Mouse (Mus musculus): Measurements from ENCODE around the gene Asb5.

- TF ChIP-seq CTCF (IDR thresholded peaks at IDR 0.05; ENCODE audit: low read depth) (no peak), EP300 (IDR thresholded peaks at IDR 0.05; ENCODE audit: low read depth) (no peak)
These were observed 52.1 kb downstream of the Asb5 start for GRCm38 (mm10) chr8:54581436-54581835.

Data from liver, postnatal 0 days (tissue).